Mouse (Mus musculus): ENCODE data around the gene Pcsk2. TPM values are rescaled to one million over a fixed set of nuclear protein-coding genes. Genes with fewer than 3 reads are reported as not detected.

Pcsk2 gene
- polyA plus RNA-seq, 1 experiment from 2014 or later: 0.05 TPM

GRCm38 (mm10) chr2:143708205-143708604 is 162.2 kb downstream of the Pcsk2 start:
- no peak overlapping the region for H3K9ac ChIP-seq (ENCODE audit: low read depth, low read length)
- no peaks in the 10 kb centered on the region for H3K27me3 ChIP-seq (ENCODE audit: control insufficient read depth, insufficient read depth, low read depth, low read length)
- H3K4me3 ChIP-seq (ENCODE audit: low read depth, low read length): no peak overlapping the region
- no peaks in the 10 kb centered on the region for H3K9me3 ChIP-seq (replicated peaks; ENCODE audit: control insufficient read depth, low read length)
- H3K27ac ChIP-seq (ENCODE audit: low read length): no peak overlapping the region
- no peak overlapping the region for H3K4me2 ChIP-seq (ENCODE audit: low read depth, low read length)
- no peaks in the 10 kb centered on the region for H3K36me3 ChIP-seq (ENCODE audit: control insufficient read depth, insufficient read depth)
- ATAC-seq (ENCODE audit: low read depth): no peak
- H3K4me1 ChIP-seq (ENCODE audit: control insufficient read depth, low read depth, low read length): no peaks in the 10 kb centered on the region
- WGBS (ENCODE audit: insufficient replicate concordance): 48% methylated on average over 3 of the region's 3 CpGs

GRCm38 (mm10) chr2:143709249-143709648 is 163.3 kb downstream of the Pcsk2 start:
- 9% methylated on average over 4 of the region's 4 CpGs for WGBS (ENCODE audit: insufficient replicate concordance)
- Histone ChIP-seq H3K9me3 (replicated peaks; ENCODE audit: control insufficient read depth, low read length) (no peaks in the 10 kb centered on the region), H3K27ac (ENCODE audit: low read length) (no peak overlapping the region), H3K9ac (ENCODE audit: low read depth, low read length) (no peak overlapping the region), H3K27me3 (ENCODE audit: control insufficient read depth, insufficient read depth, low read depth, low read length) (no peaks in the 10 kb centered on the region), H3K36me3 (ENCODE audit: control insufficient read depth, insufficient read depth) (no peaks in the 10 kb centered on the region), H3K4me3 (ENCODE audit: low read depth, low read length) (no peak overlapping the region), H3K4me1 (ENCODE audit: control insufficient read depth, low read depth, low read length) (no peaks in the 10 kb centered on the region), H3K4me2 (ENCODE audit: low read depth, low read length) (no peak overlapping the region)
- ATAC-seq (ENCODE audit: low read depth): no peak

- 68% methylated on average over 2 of the region's 2 CpGs for WGBS (ENCODE audit: insufficient replicate concordance)
- ATAC-seq (ENCODE audit: low read depth): no peak
- Histone ChIP-seq H3K4me1 (ENCODE audit: control insufficient read depth, low read depth, low read length) (no peaks in the 10 kb centered on the region), H3K4me2 (ENCODE audit: low read depth, low read length) (no peak overlapping the region), H3K9ac (ENCODE audit: low read depth, low read length) (no peak overlapping the region), H3K36me3 (ENCODE audit: control insufficient read depth, insufficient read depth) (no peaks in the 10 kb centered on the region), H3K27me3 (ENCODE audit: control insufficient read depth, insufficient read depth, low read depth, low read length) (no peaks in the 10 kb centered on the region), H3K4me3 (ENCODE audit: low read depth, low read length) (no peak overlapping the region), H3K27ac (ENCODE audit: low read length) (no peak overlapping the region), H3K9me3 (replicated peaks; ENCODE audit: control insufficient read depth, low read length) (no peaks in the 10 kb centered on the region)
These were observed 164.0 kb downstream of the Pcsk2 start for GRCm38 (mm10) chr2:143709979-143710378.

GRCm38 (mm10) chr2:143711886-143712285 is 165.9 kb downstream of the Pcsk2 start:
- Histone ChIP-seq H3K9me3 (replicated peaks; ENCODE audit: control insufficient read depth, low read length) (no peaks in the 10 kb centered on the region), H3K27me3 (ENCODE audit: control insufficient read depth, insufficient read depth, low read depth, low read length) (no peaks in the 10 kb centered on the region), H3K4me1 (ENCODE audit: control insufficient read depth, low read depth, low read length) (no peaks in the 10 kb centered on the region), H3K4me3 (ENCODE audit: low read depth, low read length) (no peak overlapping the region), H3K36me3 (ENCODE audit: control insufficient read depth, insufficient read depth) (no peaks in the 10 kb centered on the region), H3K27ac (ENCODE audit: low read length) (no peak overlapping the region), H3K4me2 (ENCODE audit: low read depth, low read length) (no peak overlapping the region), H3K9ac (ENCODE audit: low read depth, low read length) (no peak overlapping the region)
- 52% methylated on average over 4 of the region's 4 CpGs for WGBS (ENCODE audit: insufficient replicate concordance)
- no peak for ATAC-seq (ENCODE audit: low read depth)

- Histone ChIP-seq H3K27ac (ENCODE audit: low read length) (no peak overlapping the region), H3K4me2 (ENCODE audit: low read depth, low read length) (no peak overlapping the region), H3K9me3 (replicated peaks; ENCODE audit: control insufficient read depth, low read length) (no peaks in the 10 kb centered on the region), H3K9ac (ENCODE audit: low read depth, low read length) (no peak overlapping the region), H3K4me3 (ENCODE audit: low read depth, low read length) (no peak overlapping the region), H3K4me1 (ENCODE audit: control insufficient read depth, low read depth, low read length) (no peaks in the 10 kb centered on the region), H3K27me3 (ENCODE audit: control insufficient read depth, insufficient read depth, low read depth, low read length) (no peaks in the 10 kb centered on the region), H3K36me3 (ENCODE audit: control insufficient read depth, insufficient read depth) (no peaks in the 10 kb centered on the region)
- no peak for ATAC-seq (ENCODE audit: low read depth)
- WGBS (ENCODE audit: insufficient replicate concordance): 62% methylated on average over 3 of the region's 3 CpGs
These were observed 166.9 kb downstream of the Pcsk2 start for GRCm38 (mm10) chr2:143712901-143713300.

- no peak for ATAC-seq (ENCODE audit: low read depth)
- Histone ChIP-seq H3K4me3 (ENCODE audit: low read depth, low read length) (no peak overlapping the region), H3K9ac (ENCODE audit: low read depth, low read length) (no peak overlapping the region), H3K4me2 (ENCODE audit: low read depth, low read length) (no peak overlapping the region), H3K27me3 (ENCODE audit: control insufficient read depth, insufficient read depth, low read depth, low read length) (no peaks in the 10 kb centered on the region), H3K27ac (ENCODE audit: low read length) (no peak overlapping the region), H3K36me3 (ENCODE audit: control insufficient read depth, insufficient read depth) (no peaks in the 10 kb centered on the region), H3K4me1 (ENCODE audit: control insufficient read depth, low read depth, low read length) (no peaks in the 10 kb centered on the region), H3K9me3 (replicated peaks; ENCODE audit: control insufficient read depth, low read length) (no peaks in the 10 kb centered on the region)
- WGBS (ENCODE audit: insufficient replicate concordance): 79% methylated on average over 4 of the region's 4 CpGs
These were observed 167.9 kb downstream of the Pcsk2 start for GRCm38 (mm10) chr2:143713902-143714301.

- Histone ChIP-seq H3K9ac (ENCODE audit: low read depth, low read length) (no peak overlapping the region), H3K36me3 (ENCODE audit: control insufficient read depth, insufficient read depth) (no peaks in the 10 kb centered on the region), H3K4me1 (ENCODE audit: control insufficient read depth, low read depth, low read length) (no peaks in the 10 kb centered on the region), H3K4me3 (ENCODE audit: low read depth, low read length) (no peak overlapping the region), H3K27ac (ENCODE audit: low read length) (no peak overlapping the region), H3K4me2 (ENCODE audit: low read depth, low read length) (no peak overlapping the region), H3K27me3 (ENCODE audit: control insufficient read depth, insufficient read depth, low read depth, low read length) (no peaks in the 10 kb centered on the region), H3K9me3 (replicated peaks; ENCODE audit: control insufficient read depth, low read length) (no peaks in the 10 kb centered on the region)
- no peak for ATAC-seq (ENCODE audit: low read depth)
- WGBS (ENCODE audit: insufficient replicate concordance): 47% methylated on average over 4 of the region's 4 CpGs
These were observed 169.2 kb downstream of the Pcsk2 start for GRCm38 (mm10) chr2:143715110-143715509.

- no peaks in the 10 kb centered on the region for H3K36me3 ChIP-seq (ENCODE audit: control insufficient read depth, insufficient read depth)
- no peak overlapping the region for H3K9ac ChIP-seq (ENCODE audit: low read depth, low read length)
- no peak for ATAC-seq (ENCODE audit: low read depth)
- H3K9me3 ChIP-seq (replicated peaks; ENCODE audit: control insufficient read depth, low read length): no peaks in the 10 kb centered on the region
- no peak overlapping the region for H3K27ac ChIP-seq (ENCODE audit: low read length)
- no peaks in the 10 kb centered on the region for H3K27me3 ChIP-seq (ENCODE audit: control insufficient read depth, insufficient read depth, low read depth, low read length)
- WGBS (ENCODE audit: insufficient replicate concordance): 9% methylated on average over 4 of the region's 4 CpGs
- no peak overlapping the region for H3K4me3 ChIP-seq (ENCODE audit: low read depth, low read length)
- no peaks in the 10 kb centered on the region for H3K4me1 ChIP-seq (ENCODE audit: control insufficient read depth, low read depth, low read length)
- H3K4me2 ChIP-seq (ENCODE audit: low read depth, low read length): no peak overlapping the region
These were observed 177.3 kb downstream of the Pcsk2 start for GRCm38 (mm10) chr2:143723231-143723630.

- no peak overlapping the region for H3K4me2 ChIP-seq (ENCODE audit: low read depth, low read length)
- no peaks in the 10 kb centered on the region for H3K36me3 ChIP-seq (ENCODE audit: control insufficient read depth, insufficient read depth)
- H3K9me3 ChIP-seq (replicated peaks; ENCODE audit: control insufficient read depth, low read length): no peaks in the 10 kb centered on the region
- no peak for ATAC-seq (ENCODE audit: low read depth)
- H3K4me3 ChIP-seq (ENCODE audit: low read depth, low read length): no peak overlapping the region
- H3K27me3 ChIP-seq (ENCODE audit: control insufficient read depth, insufficient read depth, low read depth, low read length): no peaks in the 10 kb centered on the region
- no peaks in the 10 kb centered on the region for H3K4me1 ChIP-seq (ENCODE audit: control insufficient read depth, low read depth, low read length)
- WGBS (ENCODE audit: insufficient replicate concordance): 58% methylated on average over 4 of the region's 4 CpGs
- H3K27ac ChIP-seq (ENCODE audit: low read length): no peak overlapping the region
- H3K9ac ChIP-seq (ENCODE audit: low read depth, low read length): no peak overlapping the region
These were observed 178.1 kb downstream of the Pcsk2 start for GRCm38 (mm10) chr2:143724101-143724500.

- Histone ChIP-seq H3K9ac (ENCODE audit: low read depth, low read length) (no peak overlapping the region), H3K4me1 (ENCODE audit: control insufficient read depth, low read depth, low read length) (no peaks in the 10 kb centered on the region), H3K9me3 (replicated peaks; ENCODE audit: control insufficient read depth, low read length) (no peaks in the 10 kb centered on the region), H3K4me2 (ENCODE audit: low read depth, low read length) (no peak overlapping the region), H3K27ac (ENCODE audit: low read length) (no peak overlapping the region), H3K36me3 (ENCODE audit: control insufficient read depth, insufficient read depth) (no peaks in the 10 kb centered on the region), H3K4me3 (ENCODE audit: low read depth, low read length) (no peak overlapping the region), H3K27me3 (ENCODE audit: control insufficient read depth, insufficient read depth, low read depth, low read length) (no peaks in the 10 kb centered on the region)
- 61% methylated on average over 8 of the region's 8 CpGs for WGBS (ENCODE audit: insufficient replicate concordance)
- ATAC-seq (ENCODE audit: low read depth): no peak
These were observed 178.8 kb downstream of the Pcsk2 start for GRCm38 (mm10) chr2:143724720-143725119.

All from liver, embryonic 16.5 days (tissue).